Mouse (Mus musculus) cerebellum, adult 18-20 months (tissue): ENCODE data around the gene Shtn1.

ENCODE experiments used
- DNase-seq, 2 experiments: peaks; one replicate each; pipeline ENCODE4 v3.0.0; 2021

The Shtn1 gene

GRCm38 (mm10) chr19:58963011-58963410, 112.9 kb downstream of the Shtn1 start:
- DNase-seq: no peak

DNA sequence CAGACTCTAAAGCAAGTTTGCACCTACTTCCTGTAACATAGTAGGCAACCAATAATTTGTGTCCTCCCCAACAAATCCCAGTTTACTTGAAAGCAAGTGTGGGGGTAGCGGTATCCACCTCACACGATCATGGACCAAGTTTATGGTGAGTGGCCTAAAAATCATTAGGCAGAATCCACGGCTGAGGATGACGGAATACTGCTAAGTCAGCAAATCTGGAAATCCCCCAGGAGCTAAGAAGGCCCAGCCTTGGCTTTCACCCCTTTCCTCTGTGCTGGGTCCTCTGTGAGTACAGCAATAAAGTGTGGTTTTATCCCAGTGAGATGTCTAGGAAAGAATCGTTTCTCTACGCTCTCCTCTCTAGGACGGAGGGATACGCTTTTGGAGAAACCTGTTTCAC, 121.1 kb downstream of the Shtn1 start:
- no peak for DNase-seq

DNA sequence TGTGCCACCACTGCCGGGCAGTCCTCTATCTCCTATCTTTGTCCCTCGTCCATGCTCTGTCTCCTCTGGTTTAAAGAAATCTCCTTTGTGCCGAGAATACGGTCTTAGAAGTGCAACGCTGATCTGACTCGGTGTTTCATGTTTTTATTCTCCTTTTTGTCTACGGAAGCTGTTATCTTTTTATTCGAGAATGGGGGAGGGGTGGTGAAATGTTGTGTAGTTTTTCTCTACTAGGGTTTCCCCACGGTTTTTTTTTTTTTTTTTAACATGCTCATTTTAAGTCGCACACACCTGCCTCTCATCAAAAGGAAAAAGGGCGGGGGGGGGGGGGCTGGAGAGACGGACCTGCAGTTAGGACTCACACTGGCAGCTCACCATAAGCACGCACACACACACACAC, 123.7 kb downstream of the Shtn1 start:
- no peak for DNase-seq

DNA sequence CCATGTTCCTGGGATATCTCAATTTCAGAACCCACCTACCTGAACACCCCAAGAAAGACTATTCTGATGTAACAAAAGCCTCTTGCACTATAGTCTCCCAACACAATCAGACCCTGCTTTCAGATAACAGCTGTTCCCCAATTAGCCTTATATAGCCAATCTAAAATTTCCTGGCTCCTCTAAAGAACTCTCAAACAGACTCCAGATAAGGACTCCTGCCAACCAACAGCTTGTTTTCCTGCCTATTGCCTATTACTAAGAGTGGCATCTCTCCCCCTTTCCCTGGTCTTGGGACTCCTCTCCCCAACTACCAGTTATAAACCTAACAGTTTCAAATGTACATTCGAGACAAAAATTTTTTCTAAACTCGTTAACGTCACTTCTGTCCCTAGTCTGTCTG, 124.4 kb downstream of the Shtn1 start:
- DNase-seq: no peak

DNA sequence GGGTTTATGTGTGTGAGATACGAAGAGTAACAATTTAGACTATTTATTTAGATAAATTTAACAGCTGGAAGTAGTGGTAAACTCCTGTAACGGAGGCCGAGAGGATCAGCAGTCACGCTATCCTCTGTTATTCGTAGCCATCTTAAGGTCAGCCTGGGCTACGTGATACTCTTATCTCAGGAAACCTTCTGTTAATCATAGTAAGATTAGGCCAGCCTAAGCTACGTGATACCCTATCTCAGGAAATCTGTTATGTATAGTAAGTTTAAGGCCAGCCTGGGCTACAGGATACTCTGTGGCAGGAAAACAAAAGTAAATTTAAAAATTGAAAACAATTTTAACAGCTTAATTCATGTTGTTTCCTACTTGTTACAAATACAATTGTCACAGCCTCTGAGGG, 129.9 kb downstream of the Shtn1 start:
- DNase-seq: no peak

DNA sequence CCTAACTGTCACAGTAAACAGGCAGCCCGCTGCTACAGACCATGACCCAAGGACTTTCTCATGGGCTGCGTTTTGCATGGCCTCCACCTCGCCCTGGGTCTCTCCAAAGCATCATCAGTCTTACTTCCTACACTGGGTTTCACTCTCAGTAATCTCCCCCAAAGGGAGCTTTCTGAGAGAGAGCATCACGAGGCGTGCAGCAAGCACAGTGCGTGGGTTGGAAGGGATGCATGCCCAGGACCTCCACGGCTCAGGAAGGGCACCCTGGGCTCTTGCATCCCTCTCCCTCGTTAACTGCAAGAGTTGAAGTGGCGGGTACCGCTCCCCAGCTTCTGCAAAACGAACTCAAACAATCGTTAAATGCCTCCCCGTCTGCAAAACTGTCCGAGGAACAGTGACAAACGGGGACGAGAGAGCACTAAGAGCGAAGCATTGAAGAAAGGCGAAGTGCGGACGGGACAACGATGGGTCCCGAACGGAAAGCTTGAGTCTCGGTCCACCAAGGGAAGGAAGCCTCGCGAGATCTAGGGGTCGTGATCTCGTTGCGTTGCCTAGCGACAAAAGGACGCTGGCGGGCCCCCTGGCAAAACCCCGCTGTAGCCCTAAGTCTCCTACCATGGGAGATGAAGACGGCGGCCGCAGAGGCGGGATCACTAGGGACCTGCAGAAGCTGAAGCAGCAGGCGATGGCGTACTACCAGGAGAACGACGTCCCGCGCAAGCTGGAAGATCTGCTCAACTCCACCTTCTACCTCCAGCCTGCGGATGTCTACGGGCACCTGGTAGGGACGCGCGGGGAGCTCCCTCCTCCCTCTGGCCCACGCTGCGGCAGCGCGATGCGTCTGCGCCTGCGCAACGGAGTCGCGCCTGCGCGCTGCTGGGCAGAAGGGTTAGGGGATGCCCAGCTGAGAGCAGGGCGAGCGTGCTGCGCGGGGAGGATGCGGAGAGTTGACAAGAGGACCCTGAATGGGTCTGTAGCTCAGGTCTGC, 132.8 kb downstream of the Shtn1 start, which contains the start of the genes Eno4 and Hspa12a:
TSS of gene Eno4 (plus strand) at position 585 of the 988 bp plus-strand sequence.
TSS of gene Hspa12a (minus strand) at position 814 of the 988 bp plus-strand sequence.
- DNase-seq: peak; percentile 92 to 98

DNA sequence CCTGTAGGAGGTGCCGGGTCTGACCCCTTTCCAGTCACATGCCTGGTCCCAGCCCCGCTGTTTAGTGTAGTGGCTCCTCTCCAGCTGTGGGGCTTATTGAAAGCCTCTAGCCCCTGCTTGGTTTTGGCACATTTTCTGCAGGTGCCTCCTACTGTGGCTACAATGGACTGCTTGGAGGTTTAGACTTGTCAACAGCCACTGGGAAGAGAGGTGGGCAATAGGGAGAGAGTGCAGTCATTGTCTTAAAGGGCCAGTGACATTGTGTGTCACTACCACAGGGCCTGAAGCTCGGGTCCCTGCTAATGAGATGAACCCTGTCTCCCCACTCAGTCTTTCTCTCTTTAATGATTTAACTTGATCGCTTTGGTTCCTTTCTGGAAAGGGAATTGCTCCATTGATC, 142.8 kb downstream of the Shtn1 start:
- no peak for DNase-seq

DNA sequence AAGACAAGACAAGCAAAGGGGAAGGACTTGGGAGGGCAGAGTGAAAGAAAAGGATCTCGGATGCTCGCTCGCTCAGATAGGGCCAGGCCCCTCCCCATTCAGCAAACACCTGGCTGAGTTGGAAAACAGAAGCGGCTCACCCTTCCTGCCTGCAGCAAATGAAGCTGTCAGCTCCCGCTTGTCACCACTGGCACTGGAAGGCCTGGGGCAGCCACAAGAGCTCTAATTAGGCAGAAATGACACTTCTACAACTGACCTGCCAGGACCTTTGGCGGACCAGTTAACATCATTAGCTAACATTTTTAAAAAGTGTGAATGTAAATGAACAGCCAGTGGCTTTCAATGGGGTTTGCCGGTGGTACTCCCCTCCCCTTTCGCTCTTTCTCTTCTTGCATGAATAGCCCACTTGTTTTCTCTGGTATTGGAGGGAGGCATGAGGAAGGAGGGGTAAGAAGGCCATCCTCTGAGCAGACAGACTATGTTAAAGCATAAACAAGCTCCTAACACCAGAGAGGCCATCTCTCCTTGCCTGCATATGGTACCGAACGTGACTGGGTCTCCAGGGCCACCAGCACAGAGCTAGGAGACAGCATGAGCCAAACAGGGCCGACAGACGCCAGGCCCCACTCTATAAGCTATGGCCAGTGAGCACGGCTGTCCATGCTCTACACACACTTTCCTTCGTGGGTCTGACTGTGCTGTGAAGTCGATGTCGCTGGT, 144.7 kb downstream of the Shtn1 start:
- no peak for DNase-seq
